Mouse (Mus musculus): ENCODE results near the gene Pdhb. TPM values are rescaled to one million over a fixed set of nuclear protein-coding genes. Genes with fewer than 3 reads are reported as not detected.

Pdhb gene
- polyA plus RNA-seq, 1 experiment from 2014 or later, result 460 TPM

DNA sequence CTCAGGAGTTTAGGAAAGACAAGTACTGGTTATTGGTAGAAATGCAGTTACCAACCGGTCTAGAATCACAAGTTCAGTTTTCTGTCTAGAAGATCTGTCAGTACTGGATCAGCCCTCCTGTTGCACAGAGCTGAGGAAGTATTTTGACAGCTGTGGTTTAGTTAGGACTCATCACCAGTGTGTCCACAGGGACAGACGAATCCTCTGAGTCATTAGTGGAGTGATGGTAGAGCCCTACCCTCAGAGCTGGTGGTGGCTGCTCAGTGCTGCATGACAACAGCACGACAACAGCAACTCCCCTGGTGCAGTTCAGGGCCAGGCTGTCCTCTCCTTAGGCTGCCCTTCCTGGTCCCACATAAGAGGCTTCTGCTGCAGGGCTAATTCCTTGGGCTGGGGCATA is 18.8 kb downstream of the Pdhb start:
- peaks cover 48% of the 10 kb centered on the region for H3K36me3 ChIP-seq
- no peaks in the 10 kb centered on the region for H3K27me3 ChIP-seq (replicated peaks)
- no peak overlapping the region for H3K4me2 ChIP-seq
- H3K4me3 ChIP-seq, result no peak overlapping the region
- H3K9ac ChIP-seq, result no peak overlapping the region
- H3K4me1 ChIP-seq, result no peaks in the 10 kb centered on the region
- no peak for ATAC-seq (ENCODE audit: extremely low read depth, insufficient number of reproducible peaks, low FRiP score, low TSS enrichment)
- H3K27ac ChIP-seq (replicated peaks), result no peak overlapping the region
- H3K9me3 ChIP-seq, result no peaks in the 10 kb centered on the region
- 80% methylated on average over 3 of the region's 3 CpGs for WGBS

DNA sequence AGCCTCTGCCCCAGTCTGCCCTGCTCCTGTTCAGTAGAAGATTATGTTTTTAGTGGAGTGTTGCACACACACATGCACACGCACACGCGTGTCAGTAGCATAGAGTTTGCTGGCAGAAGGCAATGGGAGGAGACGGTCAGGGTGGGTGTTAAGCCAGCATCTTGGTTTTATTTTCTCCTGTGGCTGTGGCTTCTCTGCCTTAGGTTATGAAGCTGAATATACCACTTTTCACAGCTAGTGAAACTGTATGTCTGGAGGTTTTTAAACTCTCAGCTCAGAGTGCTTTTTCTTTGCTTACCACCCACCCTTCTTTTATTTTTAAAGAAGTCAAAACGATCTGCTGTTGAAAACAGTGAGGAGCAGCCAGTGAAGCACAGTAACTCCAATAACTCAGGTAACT is 21.1 kb downstream of the Pdhb start:
- Histone ChIP-seq H3K27me3 (replicated peaks) (no peaks in the 10 kb centered on the region), H3K9me3 (no peaks in the 10 kb centered on the region), H3K4me3 (no peak overlapping the region), H3K4me2 (no peak overlapping the region), H3K27ac (replicated peaks) (no peak overlapping the region), H3K9ac (no peak overlapping the region), H3K4me1 (no peaks in the 10 kb centered on the region), H3K36me3 (peaks cover 59% of the 10 kb centered on the region)
- ATAC-seq (ENCODE audit: extremely low read depth, insufficient number of reproducible peaks, low FRiP score, low TSS enrichment), result no peak
- 92% methylated on average over 5 of the region's 5 CpGs for WGBS

DNA sequence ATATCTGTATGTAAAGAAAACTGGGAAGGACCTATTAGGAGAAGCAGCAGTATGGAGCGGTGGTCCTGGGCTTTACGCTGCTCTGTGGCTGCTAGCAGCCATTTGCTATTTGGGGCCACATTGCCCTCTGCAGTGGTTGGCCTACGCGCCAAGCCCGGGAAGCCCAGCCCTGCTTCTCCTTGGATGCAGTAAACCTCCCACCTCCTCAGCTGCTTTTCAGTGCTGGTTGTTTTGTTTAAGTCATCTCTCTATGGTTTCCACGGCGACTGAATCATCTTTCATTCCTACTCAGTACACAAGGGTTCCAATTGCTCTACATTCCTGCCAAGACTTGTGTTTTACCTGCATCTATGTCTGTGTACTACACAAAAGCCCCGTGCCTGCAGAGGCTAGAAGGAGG is 24.0 kb downstream of the Pdhb start:
- 78% methylated on average over 8 of the region's 8 CpGs for WGBS
- ATAC-seq (ENCODE audit: extremely low read depth, insufficient number of reproducible peaks, low FRiP score, low TSS enrichment), result no peak
- Histone ChIP-seq H3K27ac (replicated peaks) (no peak overlapping the region), H3K9ac (no peak overlapping the region), H3K27me3 (replicated peaks) (no peaks in the 10 kb centered on the region), H3K4me2 (no peak overlapping the region), H3K9me3 (no peaks in the 10 kb centered on the region), H3K36me3 (peaks cover 67% of the 10 kb centered on the region), H3K4me3 (no peak overlapping the region), H3K4me1 (peaks cover 17% of the 10 kb centered on the region)

DNA sequence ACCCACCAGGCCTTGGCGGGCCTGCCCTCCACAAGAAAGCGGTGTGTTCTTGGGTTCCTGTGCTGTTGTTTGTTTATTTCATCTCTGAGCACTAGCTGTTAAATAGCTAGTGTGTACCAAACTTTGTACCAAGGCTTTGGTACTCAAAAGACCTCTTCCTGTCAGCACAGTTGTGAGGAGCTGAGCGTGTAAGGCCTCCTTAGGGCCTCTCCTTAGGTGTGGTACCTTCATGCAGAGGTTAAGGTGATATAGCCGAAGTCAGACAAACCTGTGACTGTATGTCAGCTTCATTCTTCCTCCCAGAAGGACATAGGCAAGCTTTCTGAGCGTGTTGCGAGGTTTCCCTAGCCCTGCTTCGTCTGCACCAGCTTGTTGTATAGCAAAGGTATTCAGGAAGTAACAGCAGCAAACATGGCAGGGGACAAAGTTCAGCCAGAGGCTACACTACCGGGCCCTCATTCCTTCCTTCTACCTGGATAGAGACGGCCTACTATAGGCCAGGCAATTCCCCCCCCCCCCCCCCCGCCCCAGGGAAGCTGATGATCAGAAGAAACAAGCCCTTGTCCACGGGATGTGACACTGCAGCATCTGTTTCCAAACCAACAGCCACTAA is 26.1 kb downstream of the Pdhb start:
- WGBS, result 81% methylated on average over 11 of the region's 11 CpGs
- peak overlapping the region; percentile 46; the same call in 1 of the 2 replicates for H3K27ac ChIP-seq (replicated peaks)

DNA sequence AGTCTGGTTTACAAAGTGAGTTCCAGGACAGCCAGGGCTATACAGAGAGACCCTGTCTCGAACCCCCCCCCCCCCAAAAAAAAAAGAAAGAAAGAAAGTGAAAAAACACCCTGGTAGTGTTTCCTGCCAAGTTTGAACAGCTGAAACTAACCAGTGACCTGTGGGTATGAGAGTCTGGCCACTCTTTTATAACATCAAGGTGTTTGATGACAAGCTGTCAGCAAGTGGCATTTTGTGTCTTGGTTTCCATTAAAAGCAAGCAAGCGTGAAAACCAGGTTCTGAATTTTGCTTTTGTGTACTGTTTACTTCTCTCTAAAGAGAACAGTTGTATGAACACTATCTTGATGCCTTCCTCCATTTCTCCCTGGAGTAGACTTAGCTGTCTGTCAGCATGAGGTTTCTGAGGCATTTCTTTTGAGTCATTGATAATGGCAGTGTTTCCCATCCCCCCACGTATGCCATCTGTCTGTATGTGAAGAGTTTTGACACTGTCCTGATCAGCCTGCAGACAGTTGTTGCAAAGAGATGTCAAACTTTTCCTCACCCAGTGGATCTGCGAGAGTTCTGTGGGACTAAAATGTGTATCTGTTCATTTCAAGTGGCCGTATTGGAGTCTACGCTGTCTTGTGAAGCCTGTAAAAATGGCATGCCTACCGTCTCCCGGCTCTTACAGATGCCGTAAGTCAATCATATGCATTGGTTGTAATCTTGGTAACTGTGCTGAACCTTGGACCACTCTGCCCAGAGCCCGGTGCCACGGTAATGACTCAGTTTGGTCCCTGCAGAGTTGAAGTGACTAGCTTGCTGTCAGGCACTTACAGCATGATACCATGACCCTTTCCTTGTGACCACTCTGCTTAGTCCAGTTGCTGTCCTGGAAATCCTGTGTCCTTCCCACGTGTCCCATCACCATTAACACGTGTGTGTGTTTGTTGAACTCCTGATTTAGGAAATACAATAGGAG is 26.9 kb downstream of the Pdhb start:
- H3K4me3 ChIP-seq, result no peak overlapping the region
- no peak overlapping the region for H3K9ac ChIP-seq
- no peak for ATAC-seq (ENCODE audit: extremely low read depth, insufficient number of reproducible peaks, low FRiP score, low TSS enrichment)
- peaks cover 17% of the 10 kb centered on the region for H3K4me1 ChIP-seq
- H3K27ac ChIP-seq (replicated peaks), result peak overlapping the region; percentile 48
- H3K36me3 ChIP-seq, result peaks cover 68% of the 10 kb centered on the region
- no peaks in the 10 kb centered on the region for H3K9me3 ChIP-seq
- WGBS, result 57% methylated on average over 13 of the region's 13 CpGs
- H3K4me2 ChIP-seq, result no peak overlapping the region
- H3K27me3 ChIP-seq (replicated peaks), result no peaks in the 10 kb centered on the region

More for the DNA sequence above, 26.1 kb downstream of the Pdhb start:
- no peak for ATAC-seq (ENCODE audit: extremely low read depth, insufficient number of reproducible peaks, low FRiP score, low TSS enrichment)
- Histone ChIP-seq H3K4me2 (no peak overlapping the region), H3K9ac (no peak overlapping the region), H3K36me3 (peaks cover 68% of the 10 kb centered on the region), H3K9me3 (no peaks in the 10 kb centered on the region), H3K27me3 (replicated peaks) (no peaks in the 10 kb centered on the region), H3K4me1 (peaks cover 17% of the 10 kb centered on the region), H3K4me3 (no peak overlapping the region)

DNA sequence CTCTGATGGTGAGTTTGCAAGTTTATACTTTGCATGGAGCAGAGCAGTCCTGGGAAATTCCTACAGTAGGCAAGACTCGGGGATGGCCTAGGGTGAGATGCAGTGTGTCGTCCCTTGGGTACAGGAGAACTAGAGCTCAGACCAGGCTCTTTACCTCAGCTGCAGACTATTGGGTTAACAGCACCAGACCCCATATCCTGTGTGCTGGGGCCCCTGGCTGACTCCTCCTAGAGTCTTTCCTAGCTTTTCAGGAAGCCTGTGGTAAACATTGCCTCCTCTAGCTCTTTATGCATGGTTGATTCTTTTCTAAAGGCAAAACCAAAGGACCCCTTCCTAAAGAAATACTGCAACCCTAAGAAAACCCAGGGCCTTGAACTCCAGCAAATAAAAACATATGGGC is 31.7 kb downstream of the Pdhb start:
- WGBS, result 81% methylated on average over 2 of the region's 2 CpGs

DNA sequence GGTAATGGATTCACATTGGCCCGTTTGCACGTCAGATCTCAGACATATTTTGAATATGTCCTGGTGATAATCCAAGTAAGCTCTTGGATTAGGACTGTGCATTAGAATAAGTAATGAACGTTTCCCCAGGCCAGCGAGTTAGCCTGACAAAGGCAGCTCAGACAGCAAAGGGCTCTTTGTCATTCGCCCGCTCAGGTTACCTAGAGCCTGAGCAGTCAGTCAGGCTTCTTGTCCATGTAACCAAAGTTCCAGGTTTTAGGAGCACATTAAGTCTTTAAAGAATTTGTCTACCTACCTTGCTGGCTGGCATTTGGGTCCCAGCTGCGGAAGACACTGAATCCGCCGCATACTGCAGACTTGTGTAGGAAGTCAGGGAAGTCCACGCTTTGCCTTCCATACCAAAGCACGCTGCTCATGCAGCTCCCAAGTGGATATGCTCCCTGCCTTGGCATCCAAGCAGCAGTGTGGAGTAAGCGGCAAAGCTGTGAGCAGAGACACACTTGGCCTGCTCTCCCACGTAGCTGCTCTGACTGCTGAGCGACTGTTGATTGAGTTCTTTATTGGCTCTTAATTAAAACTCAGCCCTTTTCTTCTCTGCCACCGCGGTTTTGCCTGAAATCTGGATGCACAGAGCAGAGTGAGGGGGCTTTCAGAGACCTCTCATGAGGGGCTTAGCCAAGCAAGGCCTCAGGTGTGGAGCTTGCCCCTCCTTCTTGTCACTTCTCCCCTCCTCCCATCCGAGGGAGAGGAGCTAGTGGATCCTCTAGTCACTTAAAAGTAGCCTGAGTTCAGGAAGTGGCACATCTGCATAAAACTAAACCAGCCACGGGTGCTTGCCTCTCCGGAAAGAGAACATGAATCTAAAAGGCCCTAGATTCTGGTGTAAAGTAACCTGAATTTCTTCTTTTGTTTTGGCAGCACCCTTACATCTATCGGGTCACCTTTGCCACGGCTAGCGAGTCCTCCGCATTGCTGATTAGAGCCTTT is 32.8 kb downstream of the Pdhb start:
- H3K36me3 ChIP-seq, result peaks cover 80% of the 10 kb centered on the region
- no peaks in the 10 kb centered on the region for H3K9me3 ChIP-seq
- H3K27ac ChIP-seq (replicated peaks), result no peak overlapping the region
- 80% methylated on average over 23 of the region's 23 CpGs for WGBS
- no peak overlapping the region for H3K4me2 ChIP-seq
- H3K27me3 ChIP-seq (replicated peaks), result no peaks in the 10 kb centered on the region
- no peak overlapping the region for H3K9ac ChIP-seq
- peaks cover 10% of the 10 kb centered on the region for H3K4me1 ChIP-seq
- ATAC-seq (ENCODE audit: extremely low read depth, insufficient number of reproducible peaks, low FRiP score, low TSS enrichment), result no peak
- no peak overlapping the region for H3K4me3 ChIP-seq

More for the DNA sequence above, 31.7 kb downstream of the Pdhb start:
- no peak overlapping the region for H3K4me3 ChIP-seq
- peaks cover 11% of the 10 kb centered on the region for H3K4me1 ChIP-seq
- H3K27me3 ChIP-seq (replicated peaks), result no peaks in the 10 kb centered on the region
- H3K36me3 ChIP-seq, result peaks cover 84% of the 10 kb centered on the region
- no peak overlapping the region for H3K4me2 ChIP-seq
- no peaks in the 10 kb centered on the region for H3K9me3 ChIP-seq
- no peak overlapping the region for H3K9ac ChIP-seq
- H3K27ac ChIP-seq (replicated peaks), result no peak overlapping the region
- no peak for ATAC-seq (ENCODE audit: extremely low read depth, insufficient number of reproducible peaks, low FRiP score, low TSS enrichment)

DNA sequence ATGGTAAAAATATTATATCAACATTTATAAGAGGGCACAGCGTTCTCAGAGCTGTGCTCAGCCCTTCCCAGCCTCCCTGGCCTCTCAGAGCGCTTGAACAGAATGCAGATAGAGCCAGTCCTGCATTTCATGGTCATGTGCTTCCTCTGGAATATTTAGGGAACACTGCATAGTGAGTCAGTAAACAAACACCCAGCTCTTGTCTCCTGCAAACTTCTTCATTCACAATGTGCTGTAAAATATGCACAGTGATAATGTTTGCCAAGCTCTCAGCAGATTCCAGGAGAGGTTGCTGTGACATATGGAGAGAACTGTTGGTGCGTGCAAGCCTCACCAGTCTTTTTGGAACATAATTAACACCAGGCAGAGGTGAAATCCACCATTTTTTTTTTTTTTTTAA is 37.7 kb downstream of the Pdhb start:
- Histone ChIP-seq H3K4me3 (no peak overlapping the region), H3K9ac (no peak overlapping the region), H3K4me1 (peaks cover 29% of the 10 kb centered on the region), H3K9me3 (no peaks in the 10 kb centered on the region), H3K27me3 (replicated peaks) (no peaks in the 10 kb centered on the region), H3K4me2 (no peak overlapping the region), H3K27ac (replicated peaks) (peak overlapping the region; percentile 80), H3K36me3 (peaks cover 61% of the 10 kb centered on the region)
- 42% methylated on average over 3 of the region's 3 CpGs for WGBS
- peak; percentile 67; the same call in 1 of the 2 replicates for ATAC-seq (ENCODE audit: extremely low read depth, insufficient number of reproducible peaks, low FRiP score, low TSS enrichment)

DNA sequence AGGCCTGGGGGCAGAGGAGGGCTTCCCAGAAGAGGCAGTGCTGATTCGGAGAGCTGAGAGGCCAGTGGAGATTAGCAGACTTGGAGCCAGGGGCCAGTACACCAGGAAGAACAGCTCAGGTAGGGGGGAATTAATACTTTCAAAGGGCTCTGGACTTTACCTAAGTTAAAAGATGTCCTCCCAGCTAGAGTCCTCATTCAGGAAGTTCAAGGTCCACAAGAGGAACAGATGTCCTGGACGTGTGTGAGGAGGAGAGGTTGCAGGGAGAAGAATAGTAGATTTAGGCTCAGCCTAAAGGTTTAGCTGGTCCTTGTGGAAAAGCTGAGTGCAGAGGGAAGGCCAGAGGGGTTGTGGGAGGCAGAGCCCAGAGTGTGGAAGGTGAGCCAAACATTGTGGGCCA is 38.6 kb downstream of the Pdhb start:
- Histone ChIP-seq H3K9ac (no peak overlapping the region), H3K4me3 (no peak overlapping the region), H3K4me2 (no peak overlapping the region), H3K27ac (replicated peaks) (peak overlapping the region; percentile 80), H3K9me3 (no peaks in the 10 kb centered on the region), H3K4me1 (peaks cover 29% of the 10 kb centered on the region), H3K27me3 (replicated peaks) (no peaks in the 10 kb centered on the region), H3K36me3 (peaks cover 52% of the 10 kb centered on the region)
- ATAC-seq (ENCODE audit: extremely low read depth, insufficient number of reproducible peaks, low FRiP score, low TSS enrichment), result no peak
- WGBS, result 69% methylated on average over 2 of the region's 2 CpGs

DNA sequence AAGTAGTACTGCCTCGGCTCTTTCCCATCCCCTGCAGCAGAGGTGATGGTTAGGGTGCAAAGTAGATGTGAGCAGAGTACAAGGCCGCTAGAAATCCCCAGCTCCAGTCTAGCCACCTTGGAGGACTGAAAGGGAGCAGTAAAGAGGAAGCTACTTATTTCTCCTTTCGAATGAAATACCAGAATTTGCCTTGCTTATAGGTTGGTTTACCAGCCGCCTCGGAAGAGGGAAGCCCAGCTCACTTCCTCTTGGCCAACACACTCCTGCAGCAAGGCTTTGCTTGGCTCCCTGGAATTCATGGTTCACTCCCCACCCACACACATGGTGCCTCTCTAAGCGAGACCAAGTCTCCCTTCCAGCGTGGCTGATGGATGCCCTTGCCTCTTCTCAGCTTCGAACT is 40.0 kb downstream of the Pdhb start:
- Histone ChIP-seq H3K36me3 (peaks cover 38% of the 10 kb centered on the region), H3K27me3 (replicated peaks) (no peaks in the 10 kb centered on the region), H3K4me1 (peaks cover 32% of the 10 kb centered on the region), H3K9me3 (no peaks in the 10 kb centered on the region), H3K4me2 (no peak overlapping the region), H3K4me3 (no peak overlapping the region), H3K9ac (no peak overlapping the region), H3K27ac (replicated peaks) (no peak overlapping the region)
- ATAC-seq (ENCODE audit: extremely low read depth, insufficient number of reproducible peaks, low FRiP score, low TSS enrichment), result no peak
- WGBS, result 80% methylated on average over 8 of the region's 8 CpGs

DNA sequence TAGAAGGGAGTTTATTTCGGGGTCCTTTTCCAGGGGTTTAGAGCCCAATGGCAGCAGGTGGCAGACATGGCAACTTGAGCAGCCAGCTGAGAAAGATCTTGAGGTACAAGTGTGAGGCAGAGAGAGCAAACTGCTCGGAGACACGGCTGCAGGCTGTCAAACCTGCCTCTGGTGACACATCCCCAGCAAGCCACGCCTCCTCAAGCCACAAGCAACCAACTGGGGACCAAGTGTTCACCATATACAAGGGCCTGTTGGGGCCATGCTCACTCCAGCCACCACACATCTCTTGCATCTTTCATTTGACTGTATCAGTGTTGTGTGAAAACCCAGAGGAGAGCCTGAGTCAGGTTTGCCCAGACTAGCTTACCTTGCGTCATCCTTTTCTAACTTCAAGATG is 44.9 kb downstream of the Pdhb start:
- no peak for ATAC-seq (ENCODE audit: extremely low read depth, insufficient number of reproducible peaks, low FRiP score, low TSS enrichment)
- WGBS, result 52% methylated on average over 5 of the region's 5 CpGs

More for the DNA sequence above, 44.9 kb downstream of the Pdhb start:
- H3K4me3 ChIP-seq, result no peak overlapping the region
- no peaks in the 10 kb centered on the region for H3K9me3 ChIP-seq
- no peaks in the 10 kb centered on the region for H3K27me3 ChIP-seq (replicated peaks)
- peaks cover 8% of the 10 kb centered on the region for H3K4me1 ChIP-seq
- H3K27ac ChIP-seq (replicated peaks), result no peak overlapping the region
- no peak overlapping the region for H3K9ac ChIP-seq
- peaks cover 52% of the 10 kb centered on the region for H3K36me3 ChIP-seq
- no peak overlapping the region for H3K4me2 ChIP-seq
